Mouse (Mus musculus) thymus, postnatal 0 days (tissue): Measurements from ENCODE around the gene Cd320. TPM values are rescaled to one million over a fixed set of nuclear protein-coding genes. Genes with fewer than 3 reads are reported as not detected.
"Not testable (repeated sequence)": the region's sequence is repeated elsewhere in the genome, so short reads cannot be mapped to it uniquely, and the experiment has no call there.

Experiments
- DNase-seq: peaks from one replicate; pipeline ENCODE4 v3.0.0-alpha.2; 2015; ENCODE audit warnings: low spot score
- polyA plus RNA-seq: library from polyadenylated mRNA; unstranded; fragments of >200 nt; fragmentation: Nextera tagmentation; extraction: Ambion mirVana; gene quantifications from 2 replicates; pipeline ENCODE4 v1.2.1, GENCODE M21; 2015

Cd320 gene
- 35.1 and 35.2 TPM in 2 replicates for polyA plus RNA-seq

GRCm38 (mm10) chr17:33842966-33843795 is at the start of gene Cd320:
TSS of gene Cd320 (plus strand) at chr17:33843091.
- peak; percentile 91 for DNase-seq

DNA sequence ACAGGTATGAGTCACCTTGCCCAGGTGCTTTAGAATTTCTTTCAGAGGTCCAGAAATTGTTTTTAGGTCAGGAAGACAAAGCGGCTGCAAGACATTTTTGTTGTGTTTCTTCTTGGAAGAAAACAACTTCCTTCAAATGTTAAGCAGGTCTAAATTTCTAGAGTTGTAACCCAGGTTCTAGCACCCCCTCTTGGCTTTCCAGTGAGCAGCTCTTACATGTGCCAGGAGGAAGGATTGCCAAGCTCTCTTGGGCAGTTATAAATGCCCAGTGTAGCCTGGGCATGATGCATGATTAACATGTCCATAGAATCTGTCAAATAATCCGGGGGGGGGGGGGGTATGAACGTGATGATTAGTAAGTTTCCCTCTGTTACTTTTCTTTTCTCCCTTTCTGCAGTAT is 44.6 kb upstream of the Cd320 start:
- DNase-seq = no peak

- DNase-seq = no peak
Measured at GRCm38 (mm10) chr17:33799277-33799676, 43.6 kb upstream of the Cd320 start.

DNA sequence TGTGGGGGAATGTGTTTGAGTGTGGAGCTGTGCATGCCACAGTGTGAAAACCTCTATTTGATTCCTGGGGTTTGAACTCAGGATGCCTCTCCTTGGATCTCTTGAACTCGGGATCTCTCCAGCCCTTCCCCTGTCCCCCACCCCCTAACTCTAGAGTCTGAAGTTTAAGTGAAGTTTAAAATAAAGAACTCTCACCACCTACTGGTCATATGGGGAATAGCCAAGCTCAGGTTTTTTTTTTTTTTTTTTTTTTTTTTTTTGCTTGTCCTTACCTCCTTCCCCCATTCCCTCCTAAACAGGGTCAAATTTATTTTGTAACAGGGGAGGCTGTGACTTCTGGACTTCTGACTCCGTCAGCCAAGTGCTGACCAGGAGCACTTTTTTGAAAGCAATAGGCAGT is 40.7 kb upstream of the Cd320 start:
- peak; percentile 45 for DNase-seq

- DNase-seq = no peak
Measured at GRCm38 (mm10) chr17:33804205-33804604, 38.7 kb upstream of the Cd320 start.

DNA sequence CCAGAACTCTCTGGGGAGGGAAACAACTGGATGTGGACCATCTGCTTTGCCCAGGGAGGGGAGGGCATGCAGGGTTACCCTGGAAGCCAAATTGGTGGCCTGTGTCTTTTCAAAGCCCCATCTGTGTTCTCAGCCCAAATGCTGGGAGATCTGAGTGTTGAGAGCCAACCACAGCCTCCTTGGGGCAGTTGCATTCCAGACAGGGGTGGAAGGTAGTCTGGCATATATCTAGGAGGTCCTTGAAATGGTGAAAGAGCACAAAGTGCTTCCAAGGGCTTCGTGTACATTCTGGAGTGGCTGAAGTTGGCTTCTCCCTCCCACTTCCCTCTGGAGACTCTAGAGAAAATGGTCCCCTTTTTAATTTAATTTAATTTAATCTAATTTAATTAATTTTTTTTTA is 38.1 kb upstream of the Cd320 start:
- DNase-seq = no peak

DNA sequence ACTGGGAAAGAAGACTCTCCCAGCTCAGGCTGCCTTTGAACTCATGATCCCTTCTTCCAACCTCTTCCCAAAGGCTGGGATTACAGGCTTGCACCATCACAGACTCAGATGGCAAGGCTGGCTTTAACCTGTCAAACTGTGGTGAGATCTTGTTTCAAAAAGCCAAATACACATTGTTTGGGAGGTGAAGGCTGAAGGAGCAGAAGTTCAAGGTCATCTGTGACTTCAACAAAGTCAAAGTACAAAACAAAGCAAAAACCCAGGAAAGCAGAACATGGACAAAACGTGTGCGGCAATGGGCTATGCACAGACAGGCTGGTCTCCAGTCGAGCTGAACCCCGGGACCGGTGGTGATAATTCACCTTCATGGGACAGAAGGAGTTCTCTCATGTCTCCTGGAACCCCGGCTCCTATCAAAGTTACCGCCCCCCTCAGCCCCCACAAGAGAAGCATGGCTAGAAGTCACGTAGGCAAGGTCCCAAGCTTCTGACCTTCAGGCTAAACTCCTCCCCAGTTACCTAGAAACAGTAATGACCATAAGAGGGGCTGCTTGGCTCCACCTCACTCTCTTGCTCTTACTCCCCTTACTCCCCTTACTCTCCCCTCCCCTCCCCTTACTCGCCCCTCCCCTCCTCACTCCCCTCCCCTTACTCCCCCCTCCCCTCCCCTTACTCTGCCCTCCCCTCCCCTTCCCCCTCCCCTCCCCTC is 35.6 kb upstream of the Cd320 start:
- no peak for DNase-seq

DNA sequence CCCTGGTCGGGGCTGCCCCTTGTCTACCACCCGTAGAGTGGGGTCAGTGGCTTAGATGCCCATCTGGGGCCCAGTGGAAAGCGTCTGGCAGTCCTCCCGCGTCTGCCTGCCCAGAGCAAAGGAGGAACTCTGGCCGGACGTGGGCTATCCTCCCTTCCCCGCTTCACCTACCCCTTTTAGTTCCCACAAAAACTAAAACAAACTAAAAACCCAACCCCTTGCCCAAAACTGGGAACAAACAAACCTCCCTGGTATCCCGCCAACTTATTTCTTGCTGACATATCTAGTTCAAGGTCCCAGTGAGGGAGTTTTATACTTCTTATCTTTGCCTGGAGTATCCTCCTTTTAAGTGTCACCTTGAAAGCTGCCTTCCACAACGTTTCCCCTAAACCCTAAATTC is 34.7 kb upstream of the Cd320 start:
- no peak for DNase-seq

GRCm38 (mm10) chr17:33810334-33811141 is 32.4 kb upstream of the Cd320 start, which contains the start of gene Kank3:
TSS of gene Kank3 (plus strand) at chr17:33810519.
- peak; percentile 95 for DNase-seq

GRCm38 (mm10) chr17:33811142-33811516 is 31.8 kb upstream of the Cd320 start:
- DNase-seq = no peak

- no peak for DNase-seq
Measured at GRCm38 (mm10) chr17:33812475-33812874, 30.4 kb upstream of the Cd320 start.

GRCm38 (mm10) chr17:33812990-33813389 is 29.9 kb upstream of the Cd320 start:
- no peak for DNase-seq

DNA sequence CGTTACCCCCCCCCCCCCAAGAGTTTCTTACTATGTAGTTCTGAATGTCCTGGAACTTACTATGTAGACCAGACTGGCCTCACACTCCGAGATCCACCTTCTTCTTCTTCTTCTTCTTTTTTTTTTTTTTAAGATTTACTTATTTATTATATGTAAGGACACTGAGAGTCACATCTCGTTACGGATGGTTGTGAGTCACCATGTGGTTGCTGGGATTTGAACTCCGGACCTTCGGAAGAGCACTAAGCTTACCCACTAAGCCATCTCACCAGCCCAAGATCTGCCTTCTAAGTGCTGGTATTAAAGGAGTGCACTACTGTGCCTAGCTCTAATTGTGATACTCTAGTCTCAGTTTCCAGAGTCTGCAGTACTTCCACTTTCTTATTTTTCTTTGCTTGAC is 27.5 kb upstream of the Cd320 start:
- DNase-seq = no peak

GRCm38 (mm10) chr17:33816612-33817011 is 26.3 kb upstream of the Cd320 start:
- DNase-seq = no peak

DNA sequence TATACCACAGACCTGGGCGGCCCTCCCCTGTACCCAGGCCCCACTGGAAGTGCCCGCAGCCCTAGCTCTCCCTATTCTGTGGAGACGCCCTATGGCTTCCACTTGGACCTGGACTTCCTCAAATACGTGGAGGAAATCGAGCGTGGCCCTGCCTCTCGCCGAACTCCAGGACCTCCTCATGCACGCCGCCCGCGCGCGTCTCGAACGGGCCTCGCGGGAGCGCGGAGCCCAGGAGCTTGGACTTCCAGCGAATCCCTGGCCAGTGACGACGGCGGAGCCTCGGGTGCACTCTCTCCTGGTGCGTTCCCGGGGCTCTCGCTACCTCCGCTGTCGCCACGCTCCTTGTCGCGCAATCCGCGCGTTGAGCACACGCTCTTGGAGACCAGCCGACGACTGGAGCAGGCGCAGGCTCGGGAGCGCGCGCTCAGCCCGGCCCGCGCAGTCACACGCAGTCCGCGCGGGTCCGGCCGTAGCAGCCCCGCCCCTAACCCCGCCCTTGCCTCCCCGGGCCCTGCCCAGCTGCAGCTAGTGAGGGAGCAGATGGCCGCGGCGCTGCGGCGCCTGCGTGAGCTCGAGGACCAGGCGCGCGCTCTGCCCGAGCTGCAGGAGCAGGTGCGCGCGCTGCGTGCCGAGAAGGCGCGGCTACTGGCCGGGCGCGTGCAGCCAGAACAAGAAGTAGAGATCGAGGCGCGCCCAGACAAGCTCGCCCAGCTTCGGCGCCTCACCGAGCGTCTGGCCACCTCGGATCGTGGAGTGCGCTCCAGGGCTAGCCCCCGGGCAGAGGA is 25.5 kb upstream of the Cd320 start:
- DNase-seq = peak; percentile 91

DNA sequence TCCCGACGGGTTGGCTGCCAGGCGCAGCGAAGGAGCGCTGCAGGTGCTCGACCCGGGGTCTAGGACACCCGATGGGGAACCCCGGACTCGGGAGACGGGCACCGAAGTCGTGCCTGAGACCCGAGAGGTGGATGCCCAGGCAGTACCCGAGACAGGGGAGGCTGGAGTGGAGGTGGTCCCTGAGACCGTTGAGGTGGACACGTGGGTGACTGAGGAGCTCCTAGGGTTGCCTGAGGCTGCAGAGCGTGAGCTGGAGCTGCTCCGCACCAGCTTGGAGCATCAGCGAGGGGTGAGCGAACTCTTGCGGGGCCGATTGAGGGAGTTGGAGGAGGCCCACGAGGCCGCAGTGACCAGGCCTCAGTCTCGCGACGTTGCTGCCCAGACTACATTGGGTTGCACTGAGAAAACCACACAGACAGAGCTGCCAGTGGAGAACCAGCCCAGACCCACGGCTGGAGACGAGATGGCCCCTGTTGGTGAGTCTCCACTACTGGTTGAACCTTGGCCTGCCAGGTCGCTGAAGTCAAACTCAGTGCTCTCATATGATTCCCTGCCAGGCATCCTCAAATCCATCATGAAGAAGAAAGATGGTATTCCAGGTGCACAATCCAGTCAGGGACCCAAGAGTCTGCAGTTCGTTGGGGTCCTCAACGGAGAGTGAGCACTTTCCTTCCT is 24.8 kb upstream of the Cd320 start:
- DNase-seq = no peak

DNA sequence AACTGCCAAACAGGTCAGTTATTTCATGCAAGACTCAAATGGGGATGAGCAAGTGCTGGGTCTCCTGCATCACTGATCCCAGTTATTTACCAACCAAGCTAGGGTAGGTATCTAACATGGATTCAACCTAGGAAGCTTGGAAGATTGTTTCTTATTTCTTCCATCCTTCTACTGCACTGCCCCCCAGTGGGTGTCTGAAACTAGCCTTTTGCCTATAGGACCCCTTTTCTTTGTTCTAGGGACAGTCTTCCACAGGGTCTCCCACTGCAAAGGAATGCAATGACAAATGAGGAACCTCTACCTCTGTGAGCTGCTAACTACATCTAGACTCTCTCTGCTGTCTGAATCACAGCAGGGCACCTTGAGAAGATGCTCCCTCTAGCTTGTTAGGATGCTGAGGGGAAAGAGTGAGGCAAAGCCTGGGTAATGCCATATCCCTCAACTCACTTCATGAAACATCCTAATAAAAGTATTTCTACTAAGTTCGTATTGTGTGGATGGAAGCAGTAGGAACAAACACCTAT is 20.4 kb upstream of the Cd320 start:
- no peak for DNase-seq

DNA sequence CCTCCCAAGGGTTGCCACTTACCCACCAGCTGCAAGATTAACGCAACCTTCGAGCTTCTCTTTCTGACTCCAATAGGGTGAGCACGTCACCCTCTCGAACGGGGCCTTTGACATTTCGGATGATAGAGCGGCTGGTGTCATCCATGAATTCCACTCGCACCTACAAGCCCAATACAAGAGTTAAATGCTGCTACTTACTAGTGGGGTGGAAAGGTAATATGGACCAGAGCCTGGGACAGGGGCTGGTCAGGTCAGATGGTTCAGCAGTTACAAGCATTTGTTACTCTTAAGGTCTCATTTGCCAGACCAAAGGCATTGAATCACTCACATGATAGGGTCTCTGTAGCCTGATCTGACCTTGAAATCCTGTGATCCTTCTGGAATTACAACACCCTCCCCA is 19.7 kb upstream of the Cd320 start:
- DNase-seq = not testable (repeated sequence)

DNA sequence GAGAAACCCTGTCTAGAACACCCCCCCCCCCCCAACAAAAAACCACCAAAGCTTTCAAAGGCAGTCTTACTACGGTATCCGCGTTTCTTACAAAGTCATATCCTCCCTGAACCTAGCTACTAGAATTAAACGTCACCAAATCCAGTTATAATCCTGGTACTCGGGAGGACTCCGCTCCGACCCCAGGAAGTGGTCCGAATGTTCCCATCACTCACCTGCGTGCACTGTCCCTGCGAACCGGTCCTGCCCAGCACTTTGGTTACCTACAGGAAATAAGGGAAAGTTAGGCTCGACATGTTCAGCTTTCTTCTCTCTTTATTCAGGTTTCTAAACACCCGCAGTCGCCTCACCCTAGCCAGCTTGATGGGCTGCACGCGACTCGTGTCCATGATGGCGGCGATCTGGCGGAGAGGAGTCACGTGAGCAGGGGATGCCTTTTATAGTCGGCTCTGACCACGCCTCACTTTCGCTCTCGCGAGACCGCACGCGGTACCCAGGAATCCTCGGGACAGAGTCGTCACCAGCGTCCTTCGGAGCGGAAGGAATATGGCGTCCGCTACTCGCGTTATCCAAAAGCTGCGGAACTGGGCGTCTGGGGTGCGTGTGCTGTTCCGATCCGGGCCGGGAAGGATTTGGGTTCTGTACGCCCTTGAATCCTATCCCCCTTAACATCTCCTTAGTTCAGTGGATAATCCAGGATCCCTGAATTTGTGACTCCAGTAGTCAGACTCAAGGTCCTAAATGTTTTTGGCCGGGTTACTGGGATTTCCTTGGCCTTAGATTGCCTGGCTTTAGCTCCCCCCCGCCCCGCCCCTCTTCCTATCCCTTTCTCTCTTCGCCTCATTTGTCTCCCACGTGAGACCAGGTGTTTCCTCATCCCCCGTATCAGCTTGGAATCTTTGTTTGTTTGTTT is 18.6 kb upstream of the Cd320 start, which contains the start of the genes Rps28 and Ndufa7:
Rps28 (minus strand) TSS at position 479 of the 913 bp plus-strand sequence.
Ndufa7 (plus strand) TSS at position 489 of the 913 bp plus-strand sequence.
- DNase-seq = peak; percentile 98
